Mouse (Mus musculus): ENCODE measurements at regions not wholly inside any gene's neighbourhood (a gene's known extent, or its start where the extent isn't known, plus 50 kb on each side); places are given as distances from the start of the nearest gene placed in this dataset.

DNA sequence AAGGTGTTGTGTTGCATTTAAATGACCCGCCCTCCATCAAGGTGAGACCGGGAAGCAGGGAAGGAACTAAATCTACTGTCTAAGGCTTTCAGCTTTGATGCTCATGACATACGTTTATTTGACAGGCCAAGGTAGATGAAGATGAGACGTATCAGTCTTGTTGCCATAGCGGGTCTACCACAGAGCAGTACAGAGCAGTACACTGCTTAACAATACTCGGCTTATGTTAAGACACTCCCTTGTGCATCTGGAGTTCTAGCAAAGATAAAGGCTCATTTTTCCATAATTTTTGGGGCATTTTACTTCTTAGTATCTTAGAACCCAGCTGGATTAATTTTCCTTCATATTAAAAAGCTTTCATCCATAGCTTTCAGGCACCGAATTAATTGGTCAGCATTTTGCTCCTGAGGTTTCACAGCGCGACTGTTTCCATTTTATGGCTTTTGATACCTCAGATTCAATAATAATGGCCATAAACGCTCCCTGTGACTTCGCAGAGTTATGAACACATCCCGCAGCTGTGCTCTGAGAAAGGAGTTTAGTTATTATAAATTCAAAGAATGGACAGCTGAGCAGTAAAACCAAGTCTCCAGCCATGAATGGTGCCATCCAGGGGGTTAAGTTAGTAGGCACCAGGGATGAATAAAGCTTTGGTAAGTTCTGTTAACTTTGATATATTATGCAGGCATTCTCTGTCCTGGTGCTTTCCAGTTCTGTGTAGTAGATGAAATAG lies 85.0 kb upstream of the Pld5 start:
- WGBS, result 87% methylated on average over 12 of the region's 12 CpGs
- TF ChIP-seq CTCF (IDR thresholded peaks at IDR 0.05; ENCODE audit: low read depth, low read length), result no peak
- TF ChIP-seq POLR2A (IDR thresholded peaks at IDR 0.05; ENCODE audit: extremely low read depth, insufficient read depth, low read length), result no peak
- Histone ChIP-seq H3K4me1 (ENCODE audit: control insufficient read depth, insufficient read depth, low read length) (no peaks in the 10 kb centered on the region), H3K4me3 (ENCODE audit: insufficient read depth, low read depth, low read length) (no peak overlapping the region), H3K9ac (ENCODE audit: low read depth, low read length) (no peak overlapping the region), H3K79me2 (ENCODE audit: control insufficient read depth, insufficient read depth, low read length) (no peaks in the 10 kb centered on the region), H3K36me3 (ENCODE audit: control insufficient read depth, insufficient read depth, low read length) (no peaks in the 10 kb centered on the region), H3K27ac (replicated peaks; ENCODE audit: insufficient read depth, low read depth, low read length) (no peak overlapping the region), H3K27me3 (ENCODE audit: control insufficient read depth, insufficient read depth, low read length) (no peaks in the 10 kb centered on the region)
- no peak for DNase-seq (ENCODE audit: extremely low read depth, low read depth, low spot score)

DNA sequence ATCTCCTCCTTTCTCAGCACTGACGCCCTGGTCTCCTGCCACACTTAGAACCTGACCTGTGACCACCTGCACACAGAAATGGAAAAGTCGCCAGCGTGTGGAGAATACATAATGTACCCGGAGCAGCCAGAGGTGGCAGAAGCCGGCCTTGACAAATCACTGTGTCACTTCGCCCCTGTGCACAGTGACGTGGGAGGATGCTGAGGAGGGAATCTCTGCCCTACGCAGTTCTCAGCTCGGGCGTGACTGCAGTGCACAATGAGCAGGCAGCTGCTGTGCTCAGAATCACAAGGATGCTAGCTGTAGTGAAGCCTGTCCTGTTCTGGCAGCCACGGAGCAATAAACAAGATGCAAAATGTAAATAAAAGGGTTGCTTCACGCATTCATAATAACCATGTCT lies 80.2 kb upstream of the Pld5 start:
- WGBS, result 61% methylated on average over 12 of the region's 12 CpGs
- TF ChIP-seq CTCF (IDR thresholded peaks at IDR 0.05; ENCODE audit: low read depth, low read length) (no peak), POLR2A (IDR thresholded peaks at IDR 0.05; ENCODE audit: extremely low read depth, insufficient read depth, low read length) (no peak)
- H3K36me3 ChIP-seq (ENCODE audit: control insufficient read depth, insufficient read depth, low read length), result no peaks in the 10 kb centered on the region
- H3K27ac ChIP-seq (replicated peaks; ENCODE audit: insufficient read depth, low read depth, low read length), result no peak overlapping the region
- no peaks in the 10 kb centered on the region for H3K4me1 ChIP-seq (ENCODE audit: control insufficient read depth, insufficient read depth, low read length)
- no peaks in the 10 kb centered on the region for H3K79me2 ChIP-seq (ENCODE audit: control insufficient read depth, insufficient read depth, low read length)
- H3K4me3 ChIP-seq (ENCODE audit: insufficient read depth, low read depth, low read length), result no peak overlapping the region
- no peak for DNase-seq (ENCODE audit: extremely low read depth, low read depth, low spot score)
- no peaks in the 10 kb centered on the region for H3K27me3 ChIP-seq (ENCODE audit: control insufficient read depth, insufficient read depth, low read length)
- H3K9ac ChIP-seq (ENCODE audit: low read depth, low read length), result no peak overlapping the region

DNA sequence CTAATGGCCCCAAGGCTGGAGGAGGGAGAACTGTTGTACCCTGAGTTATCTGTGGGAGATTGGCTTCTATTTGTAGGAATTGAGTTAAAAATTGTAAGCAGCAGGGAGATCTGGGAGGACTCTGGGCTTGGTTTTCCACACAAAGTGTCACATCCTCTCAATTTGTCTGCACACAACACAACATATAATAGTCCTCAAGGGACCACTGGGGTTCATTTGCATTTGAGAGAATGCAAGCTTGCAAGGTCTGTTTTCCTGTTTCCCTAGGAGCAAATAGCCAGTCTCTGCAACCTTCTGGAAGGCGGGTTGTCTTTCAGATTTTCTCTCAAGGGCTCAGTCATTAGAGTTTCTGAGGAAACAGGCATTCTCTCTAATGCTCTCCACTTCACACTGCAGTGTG lies 79.8 kb upstream of the Pld5 start:
- Histone ChIP-seq H3K27ac (replicated peaks; ENCODE audit: insufficient read depth, low read depth, low read length) (no peak overlapping the region), H3K9ac (ENCODE audit: low read depth, low read length) (no peak overlapping the region), H3K36me3 (ENCODE audit: control insufficient read depth, insufficient read depth, low read length) (no peaks in the 10 kb centered on the region), H3K27me3 (ENCODE audit: control insufficient read depth, insufficient read depth, low read length) (no peaks in the 10 kb centered on the region), H3K79me2 (ENCODE audit: control insufficient read depth, insufficient read depth, low read length) (no peaks in the 10 kb centered on the region), H3K4me1 (ENCODE audit: control insufficient read depth, insufficient read depth, low read length) (no peaks in the 10 kb centered on the region), H3K4me3 (ENCODE audit: insufficient read depth, low read depth, low read length) (no peak overlapping the region)
- TF ChIP-seq POLR2A (IDR thresholded peaks at IDR 0.05; ENCODE audit: extremely low read depth, insufficient read depth, low read length) (no peak), CTCF (IDR thresholded peaks at IDR 0.05; ENCODE audit: low read depth, low read length) (no peak)
- 33% methylated on average over 1 of the region's 1 CpGs for WGBS
- no peak for DNase-seq (ENCODE audit: extremely low read depth, low read depth, low spot score)

DNA sequence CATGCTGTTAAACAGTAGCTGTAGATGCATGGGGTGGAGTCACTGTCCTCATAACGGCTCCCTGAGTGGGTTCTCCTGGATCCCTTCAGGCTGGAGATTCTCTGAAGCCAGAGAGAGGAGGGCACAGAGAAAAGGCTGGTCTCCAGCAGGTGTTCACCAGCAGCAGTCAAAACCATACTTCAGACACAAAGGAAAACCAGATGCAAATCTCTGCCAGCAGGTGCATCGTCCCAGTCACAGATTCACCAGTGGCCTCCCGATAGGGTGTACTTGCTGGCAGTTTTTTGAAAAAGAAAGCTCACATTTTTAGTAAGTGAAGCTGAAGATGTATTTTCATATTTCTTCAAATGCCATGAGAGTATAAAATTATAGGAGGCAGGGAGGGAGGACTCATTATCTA lies 77.6 kb upstream of the Pld5 start:
- 68% methylated on average over 3 of the region's 3 CpGs for WGBS

DNA sequence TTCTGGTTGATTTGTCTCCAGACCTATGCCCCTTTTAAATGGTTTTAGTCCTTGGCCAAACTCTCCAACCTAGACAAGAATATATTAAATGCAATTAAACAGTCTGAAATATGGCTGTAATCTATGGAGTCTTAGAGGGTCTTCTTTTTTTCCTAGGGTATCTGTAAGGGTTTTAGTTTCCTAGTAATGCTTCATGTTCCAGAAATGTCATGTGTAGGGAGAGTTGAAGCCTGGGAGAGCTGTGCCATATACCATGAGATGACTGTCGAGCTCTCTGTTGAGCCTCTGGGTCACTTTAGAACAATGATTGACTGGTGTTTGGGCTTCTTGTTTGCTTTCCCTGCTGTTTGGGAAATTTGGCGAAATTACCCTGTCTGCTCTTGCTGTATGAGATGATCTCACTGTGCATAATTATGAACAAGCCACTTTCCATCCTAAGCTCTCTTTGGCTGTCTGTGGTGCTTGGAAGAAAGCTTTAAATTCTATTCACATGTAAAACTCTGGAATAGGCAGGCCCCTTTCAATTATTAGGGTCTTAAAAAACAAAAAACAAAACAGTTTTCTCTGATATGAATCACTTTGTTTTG lies 74.9 kb upstream of the Pld5 start:
- no peaks in the 10 kb centered on the region for H3K79me2 ChIP-seq (ENCODE audit: control insufficient read depth, insufficient read depth, low read length)
- no peaks in the 10 kb centered on the region for H3K36me3 ChIP-seq (ENCODE audit: control insufficient read depth, insufficient read depth, low read length)
- TF ChIP-seq CTCF (IDR thresholded peaks at IDR 0.05; ENCODE audit: low read depth, low read length), result no peak
- TF ChIP-seq POLR2A (IDR thresholded peaks at IDR 0.05; ENCODE audit: extremely low read depth, insufficient read depth, low read length), result no peak
- no peak for DNase-seq (ENCODE audit: extremely low read depth, low read depth, low spot score)
- H3K27me3 ChIP-seq (ENCODE audit: control insufficient read depth, insufficient read depth, low read length), result no peaks in the 10 kb centered on the region
- 25% methylated on average over 2 of the region's 2 CpGs for WGBS
- no peaks in the 10 kb centered on the region for H3K4me1 ChIP-seq (ENCODE audit: control insufficient read depth, insufficient read depth, low read length)
- no peak overlapping the region for H3K9ac ChIP-seq (ENCODE audit: low read depth, low read length)
- no peak overlapping the region for H3K27ac ChIP-seq (replicated peaks; ENCODE audit: insufficient read depth, low read depth, low read length)
- H3K4me3 ChIP-seq (ENCODE audit: insufficient read depth, low read depth, low read length), result no peak overlapping the region

More for the DNA sequence above, 77.6 kb upstream of the Pld5 start:
- Histone ChIP-seq H3K4me1 (ENCODE audit: control insufficient read depth, insufficient read depth, low read length) (no peaks in the 10 kb centered on the region), H3K4me3 (ENCODE audit: insufficient read depth, low read depth, low read length) (no peak overlapping the region), H3K79me2 (ENCODE audit: control insufficient read depth, insufficient read depth, low read length) (no peaks in the 10 kb centered on the region), H3K27ac (replicated peaks; ENCODE audit: insufficient read depth, low read depth, low read length) (no peak overlapping the region), H3K27me3 (ENCODE audit: control insufficient read depth, insufficient read depth, low read length) (no peaks in the 10 kb centered on the region), H3K9ac (ENCODE audit: low read depth, low read length) (no peak overlapping the region), H3K36me3 (ENCODE audit: control insufficient read depth, insufficient read depth, low read length) (no peaks in the 10 kb centered on the region)
- no peak for TF ChIP-seq POLR2A (IDR thresholded peaks at IDR 0.05; ENCODE audit: extremely low read depth, insufficient read depth, low read length)
- no peak for TF ChIP-seq CTCF (IDR thresholded peaks at IDR 0.05; ENCODE audit: low read depth, low read length)
- no peak for DNase-seq (ENCODE audit: extremely low read depth, low read depth, low spot score)

DNA sequence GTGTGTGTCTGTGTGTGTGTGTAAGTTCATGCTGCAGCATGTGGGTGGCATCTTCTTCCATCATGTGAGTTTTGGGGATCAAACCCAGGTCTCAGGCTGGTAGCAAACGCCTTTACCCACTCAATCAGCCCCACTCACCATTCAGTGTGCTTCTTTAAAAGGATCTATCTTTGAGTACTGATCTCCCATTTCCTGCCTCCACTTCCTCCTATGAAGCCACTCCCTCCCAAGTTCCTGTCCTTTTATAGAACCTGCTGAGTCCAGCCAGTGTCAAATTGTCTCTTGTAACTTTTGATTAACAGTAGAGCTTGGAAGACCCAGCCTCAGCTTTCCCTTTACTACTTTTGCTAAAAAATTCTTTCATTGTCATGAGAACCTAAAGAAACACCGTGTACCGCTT lies 73.0 kb upstream of the Pld5 start:
- no peaks in the 10 kb centered on the region for H3K27me3 ChIP-seq (ENCODE audit: control insufficient read depth, insufficient read depth, low read length)
- TF ChIP-seq POLR2A (IDR thresholded peaks at IDR 0.05; ENCODE audit: extremely low read depth, insufficient read depth, low read length), result no peak
- no peak for TF ChIP-seq CTCF (IDR thresholded peaks at IDR 0.05; ENCODE audit: low read depth, low read length)
- 72% methylated on average over 3 of the region's 3 CpGs for WGBS
- no peak overlapping the region for H3K27ac ChIP-seq (replicated peaks; ENCODE audit: insufficient read depth, low read depth, low read length)
- no peaks in the 10 kb centered on the region for H3K79me2 ChIP-seq (ENCODE audit: control insufficient read depth, insufficient read depth, low read length)
- DNase-seq (ENCODE audit: extremely low read depth, low read depth, low spot score), result no peak
- H3K36me3 ChIP-seq (ENCODE audit: control insufficient read depth, insufficient read depth, low read length), result no peaks in the 10 kb centered on the region
- H3K4me1 ChIP-seq (ENCODE audit: control insufficient read depth, insufficient read depth, low read length), result no peaks in the 10 kb centered on the region
- H3K4me3 ChIP-seq (ENCODE audit: insufficient read depth, low read depth, low read length), result no peak overlapping the region
- no peak overlapping the region for H3K9ac ChIP-seq (ENCODE audit: low read depth, low read length)
